Mouse (Mus musculus) intestine, embryonic 16.5 days (tissue): Measurements from ENCODE around the gene Slc5a11. TPM values are rescaled to one million over a fixed set of nuclear protein-coding genes. Genes with fewer than 3 reads are reported as not detected.

Source experiments
- ATAC-seq: fragments of 200-750 bp; cut with Nextera tagmentation; 2 replicates; pipeline ENCODE4 v1.8.0; 2017; ENCODE audit warnings: moderate TSS enrichment, moderate library complexity
- H3K27ac ChIP-seq: fragments of 300-500 bp; sonication (generic); 2 replicates; pipeline ENCODE4 v1.5.1; 2014; ENCODE audit warnings: mild to moderate bottlenecking, low read length
- H3K27me3 ChIP-seq: fragments of 300-500 bp; sonication (generic); replicated peaks from 2 replicates; pipeline ENCODE4 v1.6.1; 2014; ENCODE audit warnings: low read length, control low read depth, mixed read lengths; ENCODE audit not compliant: control insufficient read depth, insufficient read depth
- H3K36me3 ChIP-seq: fragments of 300-500 bp; sonication (generic); 2 replicates; pipeline ENCODE4 v1.6.1; 2014; ENCODE audit warnings: low read length, control low read depth; ENCODE audit not compliant: control insufficient read depth, insufficient read depth
- H3K4me1 ChIP-seq: fragments of 300-500 bp; sonication (generic); 2 replicates; pipeline ENCODE4 v1.6.1; 2014; ENCODE audit warnings: low read length, control low read depth, mixed read lengths; ENCODE audit not compliant: control insufficient read depth, insufficient read depth
- H3K4me2 ChIP-seq: fragments of 300-500 bp; sonication (generic); 2 replicates; pipeline ENCODE4 v1.6.1; 2014; ENCODE audit warnings: low read depth, low read length, control low read depth
- H3K4me3 ChIP-seq: fragments of 300-500 bp; sonication (generic); 2 replicates; pipeline ENCODE4 v1.5.1; 2014; ENCODE audit warnings: mild to moderate bottlenecking, low read length
- H3K9ac ChIP-seq: fragments of 300-500 bp; sonication (generic); 2 replicates; pipeline ENCODE4 v1.6.1; 2014; ENCODE audit warnings: low read depth, low read length
- H3K9me3 ChIP-seq: fragments of 300-500 bp; sonication (generic); 2 replicates; pipeline ENCODE4 v1.6.1; 2016; ENCODE audit warnings: low read length, control low read depth; ENCODE audit not compliant: control insufficient read depth
- WGBS: fragments of 180-500 bp; shearing (Covaris S2); extraction: QIAGEN DNeasy Blood & Tissue Kit; methylation state at CpG from one replicate; pipeline ENCODE4 v1.1.7; 2014; 5-methylcytosine and 5-hydroxymethylcytosine counted together
- polyA plus RNA-seq: library from polyadenylated mRNA; unstranded; fragments of >200 nt; fragmentation: Nextera tagmentation; extraction: Ambion mirVana; gene quantifications from 2 replicates; pipeline ENCODE4 v1.2.1, GENCODE M21; 2015

Gene Slc5a11
- polyA plus RNA-seq, 1 experiment from 2014 or later: 25.3 TPM

DNA sequence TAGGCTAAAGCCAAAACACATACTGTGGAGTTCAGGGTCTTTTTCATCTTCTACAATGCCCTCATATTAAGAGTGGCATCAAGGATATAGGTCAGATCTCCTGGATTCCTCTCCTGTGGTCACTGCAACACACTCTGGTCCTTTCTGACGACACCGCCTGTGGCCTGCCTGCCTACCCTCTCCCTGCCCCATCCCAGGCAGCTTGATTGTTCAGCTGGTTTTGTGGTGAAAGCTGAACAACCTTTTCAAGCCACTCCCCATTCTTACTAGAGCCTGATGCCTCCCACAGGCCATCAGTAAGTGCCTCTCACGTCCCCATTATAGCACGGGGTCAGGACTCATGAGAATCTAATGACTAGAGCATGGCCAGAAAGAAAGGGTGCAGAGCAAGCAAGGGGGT, 74.6 kb downstream of the Slc5a11 start:
- Histone ChIP-seq H3K36me3 (peaks cover 4% of the 10 kb centered on the region; the same call in 1 of the 2 replicates), H3K4me2 (no peak overlapping the region), H3K9ac (no peak overlapping the region), H3K9me3 (no peaks in the 10 kb centered on the region), H3K4me1 (no peaks in the 10 kb centered on the region), H3K27me3 (no peaks in the 10 kb centered on the region), H3K4me3 (no peak overlapping the region), H3K27ac (no peak overlapping the region)
- 85% methylated on average over 4 of the region's 4 CpGs for WGBS
- ATAC-seq: no peak

DNA sequence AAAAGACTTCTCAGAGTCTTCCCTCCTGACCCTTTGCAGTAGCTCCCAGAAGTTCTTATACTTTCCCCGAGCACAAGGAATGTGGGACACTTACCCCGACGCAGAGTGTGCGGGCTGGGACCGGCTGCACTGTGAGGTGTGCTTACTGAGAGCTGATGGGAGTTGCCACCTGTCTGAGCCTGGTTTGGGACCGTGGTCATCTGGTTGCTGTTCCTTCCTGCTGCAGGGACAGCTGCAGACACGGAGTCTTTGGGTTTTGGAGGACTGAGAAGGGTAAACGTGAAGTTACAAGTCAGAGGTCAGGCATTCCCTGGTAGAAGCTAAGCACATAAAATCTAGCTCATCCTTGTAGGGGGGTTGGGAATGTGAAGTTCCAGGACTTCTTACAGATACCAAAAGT, 77.4 kb downstream of the Slc5a11 start:
- H3K36me3 ChIP-seq: peaks cover 10% of the 10 kb centered on the region; the same call in 1 of the 2 replicates
- WGBS: 85% methylated on average over 8 of the region's 8 CpGs

DNA sequence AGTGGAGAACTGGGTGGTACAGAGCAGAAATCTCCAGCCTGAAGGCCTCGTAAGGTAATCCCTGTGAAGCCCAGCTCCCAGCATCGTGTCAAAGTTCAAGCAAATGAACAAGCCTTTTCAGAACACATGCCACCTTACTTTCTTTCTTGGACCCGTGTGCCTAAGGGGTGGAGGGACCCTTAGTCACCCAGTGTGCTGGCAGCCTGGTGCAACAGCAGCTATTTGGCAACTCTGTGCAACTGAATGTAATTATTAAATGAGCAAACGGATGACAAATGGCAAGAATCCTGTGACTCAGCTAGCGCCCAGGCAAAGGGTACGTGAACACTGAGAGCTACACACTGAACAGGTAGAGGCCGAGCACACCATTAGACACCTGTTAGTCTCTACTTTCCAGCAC, 79.3 kb downstream of the Slc5a11 start:
- Histone ChIP-seq H3K36me3 (peaks cover 10% of the 10 kb centered on the region; the same call in 1 of the 2 replicates), H3K27ac (no peak overlapping the region), H3K9ac (no peak overlapping the region), H3K4me2 (no peak overlapping the region), H3K4me1 (no peaks in the 10 kb centered on the region), H3K9me3 (no peaks in the 10 kb centered on the region), H3K4me3 (no peak overlapping the region), H3K27me3 (no peaks in the 10 kb centered on the region)
- 82% methylated on average over 7 of the region's 7 CpGs for WGBS
- ATAC-seq: no peak

More for the DNA sequence above, 77.4 kb downstream of the Slc5a11 start:
- Histone ChIP-seq H3K9me3 (no peaks in the 10 kb centered on the region), H3K4me1 (no peaks in the 10 kb centered on the region), H3K27me3 (no peaks in the 10 kb centered on the region), H3K9ac (no peak overlapping the region), H3K4me3 (no peak overlapping the region), H3K4me2 (no peak overlapping the region), H3K27ac (no peak overlapping the region)
- no peak for ATAC-seq

DNA sequence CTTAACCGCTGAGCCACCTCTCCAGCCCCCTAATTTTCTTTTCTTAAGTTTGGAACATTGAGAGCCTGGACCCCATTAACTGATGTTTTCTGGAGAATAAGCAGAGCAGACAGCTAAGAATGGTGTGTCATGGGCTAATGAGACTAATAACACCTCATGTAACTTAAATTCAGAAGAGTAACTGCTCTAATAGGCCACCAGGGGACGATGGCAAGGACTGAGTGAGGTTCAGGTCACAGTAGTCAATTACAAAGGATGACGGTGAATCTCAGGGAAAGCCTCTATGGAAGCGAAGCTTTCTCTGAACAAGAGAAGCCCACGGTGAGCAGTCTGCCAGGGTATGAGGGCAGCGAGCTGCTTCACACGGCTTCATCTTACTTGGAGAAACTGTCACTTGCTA, 80.8 kb downstream of the Slc5a11 start:
- Histone ChIP-seq H3K9me3 (no peaks in the 10 kb centered on the region), H3K27me3 (no peaks in the 10 kb centered on the region), H3K4me3 (no peak overlapping the region), H3K36me3 (peaks cover 10% of the 10 kb centered on the region; the same call in 1 of the 2 replicates), H3K4me1 (no peaks in the 10 kb centered on the region), H3K9ac (no peak overlapping the region), H3K4me2 (no peak overlapping the region), H3K27ac (no peak overlapping the region)
- ATAC-seq: no peak
- 82% methylated on average over 7 of the region's 7 CpGs for WGBS

DNA sequence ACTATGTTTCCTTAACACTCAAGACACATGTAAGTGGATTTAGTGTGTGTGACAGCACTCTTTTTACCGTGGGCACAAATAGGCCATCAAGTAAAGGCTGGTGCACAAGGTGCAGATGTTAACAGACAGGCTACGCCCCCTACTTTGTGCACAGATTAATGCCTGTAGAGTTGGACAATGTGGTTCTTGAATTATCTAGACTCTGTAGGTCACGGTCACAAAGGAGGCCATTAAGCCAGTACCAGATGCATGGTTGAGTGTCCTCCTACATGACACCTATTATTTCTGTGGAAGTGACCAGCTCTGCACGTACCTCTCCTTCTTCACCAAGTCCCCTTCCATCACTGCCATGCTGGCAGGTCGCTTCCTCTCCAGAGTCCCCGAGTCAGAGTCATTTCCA, 81.5 kb downstream of the Slc5a11 start:
- Histone ChIP-seq H3K36me3 (peaks cover 10% of the 10 kb centered on the region; the same call in 1 of the 2 replicates), H3K9ac (no peak overlapping the region), H3K9me3 (no peaks in the 10 kb centered on the region), H3K27me3 (no peaks in the 10 kb centered on the region), H3K4me3 (no peak overlapping the region), H3K4me2 (no peak overlapping the region), H3K27ac (no peak overlapping the region), H3K4me1 (no peaks in the 10 kb centered on the region)
- no peak for ATAC-seq
- WGBS: 92% methylated on average over 6 of the region's 6 CpGs

DNA sequence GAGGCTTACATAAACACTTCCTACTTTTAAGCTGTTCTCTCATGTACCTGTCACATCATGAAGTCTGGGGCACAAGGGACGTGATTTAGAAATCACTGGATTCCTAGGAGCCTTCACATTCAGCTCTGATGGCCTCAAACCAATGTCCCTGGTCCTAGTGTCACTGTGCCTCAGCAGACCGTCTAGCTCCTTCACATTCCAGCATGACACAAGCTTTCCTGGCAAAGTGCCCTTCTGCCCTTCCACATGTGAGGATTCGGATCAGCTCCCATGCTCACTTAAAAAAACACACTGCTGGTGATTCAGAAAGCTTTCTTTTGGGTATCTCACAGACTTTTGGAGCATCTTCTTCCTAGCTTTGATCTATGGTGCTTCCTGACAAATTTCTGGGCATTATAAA, 83.6 kb downstream of the Slc5a11 start:
- H3K36me3 ChIP-seq: peaks cover 13% of the 10 kb centered on the region; the same call in 1 of the 2 replicates
- no peak overlapping the region for H3K9ac ChIP-seq
- 64% methylated on average over 3 of the region's 3 CpGs for WGBS
- H3K4me1 ChIP-seq: no peaks in the 10 kb centered on the region
- H3K4me2 ChIP-seq: no peak overlapping the region
- H3K27ac ChIP-seq: no peak overlapping the region
- no peaks in the 10 kb centered on the region for H3K9me3 ChIP-seq
- no peak for ATAC-seq
- H3K4me3 ChIP-seq: no peak overlapping the region
- H3K27me3 ChIP-seq: no peaks in the 10 kb centered on the region

DNA sequence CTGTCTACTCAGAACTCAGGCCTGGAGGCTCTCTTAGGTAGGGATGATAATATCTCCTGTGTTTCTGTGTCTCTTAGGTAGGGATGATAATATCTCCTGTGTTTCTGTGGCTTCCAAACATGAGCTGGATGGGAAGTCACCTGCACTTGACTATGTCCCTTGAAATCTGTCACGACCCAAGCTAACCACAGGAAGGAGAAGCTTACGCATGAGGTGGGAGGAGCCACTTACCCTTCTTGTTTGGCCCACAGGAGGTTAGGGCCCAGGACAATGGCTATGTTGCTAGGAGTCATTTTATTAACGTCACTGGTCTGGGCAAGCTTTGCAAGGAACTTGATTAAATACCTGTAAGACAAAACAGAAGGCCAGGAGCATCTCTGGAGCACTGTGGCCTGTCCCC, 85.7 kb downstream of the Slc5a11 start:
- H3K4me2 ChIP-seq: no peak overlapping the region
- H3K27me3 ChIP-seq: no peaks in the 10 kb centered on the region
- 74% methylated on average over 3 of the region's 3 CpGs for WGBS
- no peak overlapping the region for H3K9ac ChIP-seq
- no peak overlapping the region for H3K4me3 ChIP-seq
- ATAC-seq: no peak
- no peaks in the 10 kb centered on the region for H3K9me3 ChIP-seq
- H3K36me3 ChIP-seq: peaks cover 14% of the 10 kb centered on the region; the same call in 1 of the 2 replicates
- no peak overlapping the region for H3K27ac ChIP-seq
- H3K4me1 ChIP-seq: no peaks in the 10 kb centered on the region

DNA sequence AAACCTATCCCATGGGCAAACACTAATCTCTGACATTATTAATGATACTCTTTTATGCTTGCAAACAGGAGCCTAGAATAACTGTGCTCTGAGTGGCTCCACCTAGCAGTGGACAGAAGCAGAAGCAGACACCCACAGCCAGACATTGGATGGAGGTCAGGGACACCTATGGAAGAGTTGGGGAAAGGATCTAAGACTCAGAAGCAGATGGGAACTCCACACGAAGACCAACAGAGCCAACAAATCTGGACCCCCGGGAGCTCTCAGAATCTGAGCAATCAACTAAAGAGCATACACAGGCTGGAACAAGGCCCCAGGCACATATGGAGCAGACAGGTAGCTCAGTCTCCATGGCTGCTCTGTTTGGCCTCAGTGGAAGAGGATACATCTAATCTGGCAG, 90.8 kb downstream of the Slc5a11 start:
- Histone ChIP-seq H3K4me1 (no peaks in the 10 kb centered on the region), H3K27ac (no peak overlapping the region), H3K9me3 (no peaks in the 10 kb centered on the region), H3K27me3 (no peaks in the 10 kb centered on the region), H3K4me2 (no peak overlapping the region), H3K36me3 (peaks cover 25% of the 10 kb centered on the region), H3K4me3 (no peak overlapping the region), H3K9ac (no peak overlapping the region)
- 85% methylated on average over 2 of the region's 2 CpGs for WGBS
- no peak for ATAC-seq

DNA sequence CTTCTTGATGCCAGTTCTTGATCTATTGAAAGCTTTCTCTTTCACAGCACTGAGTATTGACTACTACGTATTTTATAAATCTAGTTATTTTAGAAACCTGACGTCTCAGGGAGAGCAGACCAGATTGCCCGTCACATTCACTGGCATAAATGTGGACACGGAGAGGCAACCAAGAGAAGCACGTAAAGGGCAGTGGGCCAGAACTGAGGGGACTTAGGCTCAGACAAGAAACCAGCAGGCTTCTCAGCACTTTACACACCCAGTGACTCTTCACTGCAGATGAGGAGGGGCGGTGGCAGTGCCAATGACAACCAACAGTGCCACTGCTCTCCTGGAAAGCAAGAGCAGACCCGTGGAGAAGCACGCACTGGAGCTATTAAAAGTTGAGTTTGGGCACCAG, 92.7 kb downstream of the Slc5a11 start:
- Histone ChIP-seq H3K27me3 (no peaks in the 10 kb centered on the region), H3K36me3 (peaks cover 28% of the 10 kb centered on the region), H3K4me2 (no peak overlapping the region), H3K27ac (no peak overlapping the region), H3K4me1 (no peaks in the 10 kb centered on the region), H3K9me3 (no peaks in the 10 kb centered on the region), H3K4me3 (no peak overlapping the region), H3K9ac (no peak overlapping the region)
- ATAC-seq: no peak
- WGBS: 94% methylated on average over 8 of the region's 8 CpGs

DNA sequence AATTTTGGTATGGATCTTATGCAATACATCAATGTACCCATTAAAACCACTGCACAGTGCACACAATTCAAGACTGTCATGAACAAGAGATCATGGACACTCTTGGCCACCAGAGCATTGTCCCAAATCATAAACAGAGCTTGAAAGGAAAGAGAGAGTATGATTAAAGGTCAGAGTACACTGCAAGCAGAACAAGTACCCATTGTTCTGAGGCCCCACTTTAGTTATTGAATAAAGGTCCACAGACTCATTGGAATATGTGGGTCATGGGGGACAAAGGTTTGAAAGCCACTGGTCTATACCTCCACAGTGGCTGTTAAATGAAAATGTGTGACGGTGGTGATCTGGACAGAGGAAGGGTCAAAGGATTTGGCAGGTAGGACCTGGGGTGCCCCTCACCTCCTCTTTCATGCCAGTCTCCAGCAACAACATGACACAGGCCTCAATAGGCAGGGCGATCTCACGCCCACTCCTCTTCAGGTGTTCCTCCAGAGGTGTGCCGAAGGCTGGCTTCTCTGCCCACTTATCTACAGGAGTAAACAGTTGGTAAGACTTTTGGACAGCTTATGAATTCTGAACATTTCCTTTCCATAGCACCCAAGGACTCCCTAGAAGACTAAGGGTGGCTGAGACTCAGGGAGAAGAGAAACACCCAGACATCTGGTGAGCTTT, 93.4 kb downstream of the Slc5a11 start:
- Histone ChIP-seq H3K9me3 (no peaks in the 10 kb centered on the region), H3K27ac (peak overlapping the region; percentile 37; the same call in 1 of the 2 replicates), H3K4me2 (no peak overlapping the region), H3K4me1 (no peaks in the 10 kb centered on the region), H3K27me3 (no peaks in the 10 kb centered on the region), H3K9ac (no peak overlapping the region), H3K36me3 (peaks cover 27% of the 10 kb centered on the region), H3K4me3 (no peak overlapping the region)
- WGBS: 82% methylated on average over 4 of the region's 4 CpGs
- ATAC-seq: peak; percentile 85
